Mouse (Mus musculus) kidney, adult 2 months (tissue): ENCODE measurements at regions not wholly inside any gene's neighbourhood (a gene's known extent, or its start where the extent isn't known, plus 50 kb on each side); places are given as distances from the start of the nearest gene placed in this dataset.

Experiments used
- DNase-seq: peaks from one replicate; pipeline ENCODE4 v3.0.0; 2021
- H3K27ac ChIP-seq: fragments of 200-500 bp; 2 replicates; pipeline ENCODE4 v1.5.1; 2012; ENCODE audit warnings: low read depth, low read length, control low read depth, inconsistent platforms; ENCODE audit not compliant: insufficient read depth
- H3K27me3 ChIP-seq: fragments of 200-500 bp; replicated peaks from 2 replicates; pipeline ENCODE4 v1.6.1; 2012; ENCODE audit warnings: mild to moderate bottlenecking, moderate library complexity, low read length, inconsistent platforms; ENCODE audit not compliant: control insufficient read depth, insufficient read depth
- H3K36me3 ChIP-seq: fragments of 200-500 bp; 2 replicates; pipeline ENCODE4 v1.6.1; 2012; ENCODE audit warnings: mild to moderate bottlenecking, moderate library complexity, low read length, inconsistent platforms; ENCODE audit not compliant: control insufficient read depth, insufficient read depth
- H3K4me1 ChIP-seq: fragments of 200-500 bp; 2 replicates; pipeline ENCODE4 v1.6.1; 2011; ENCODE audit warnings: low read length; ENCODE audit not compliant: control insufficient read depth, insufficient read depth
- H3K4me3 ChIP-seq: fragments of 200-500 bp; 2 replicates; pipeline ENCODE4 v1.5.1; 2011; ENCODE audit warnings: mild to moderate bottlenecking, low read depth, low read length, control low read depth; ENCODE audit not compliant: insufficient read depth
- CTCF ChIP-seq: fragments of 200-500 bp; conservative IDR thresholded peaks from 2 replicates; pipeline ENCODE4 v1.5.1; 2011; ENCODE audit warnings: low read depth, mild to moderate bottlenecking, control low read depth, low read length, moderate library complexity, mixed read lengths; ENCODE audit not compliant: insufficient read depth, insufficient read length
- POLR2A ChIP-seq: fragments of 200-500 bp; IDR thresholded peaks from one replicate; pipeline ENCODE4 v1.6.1; 2011; ENCODE audit warnings: low read depth, low read length, control low read depth
- WGBS: fragments of 180-500 bp; shearing (Covaris S2); methylation state at CpG from one replicate; pipeline ENCODE4 v1.1.7; 2018; 5-methylcytosine and 5-hydroxymethylcytosine counted together

DNA sequence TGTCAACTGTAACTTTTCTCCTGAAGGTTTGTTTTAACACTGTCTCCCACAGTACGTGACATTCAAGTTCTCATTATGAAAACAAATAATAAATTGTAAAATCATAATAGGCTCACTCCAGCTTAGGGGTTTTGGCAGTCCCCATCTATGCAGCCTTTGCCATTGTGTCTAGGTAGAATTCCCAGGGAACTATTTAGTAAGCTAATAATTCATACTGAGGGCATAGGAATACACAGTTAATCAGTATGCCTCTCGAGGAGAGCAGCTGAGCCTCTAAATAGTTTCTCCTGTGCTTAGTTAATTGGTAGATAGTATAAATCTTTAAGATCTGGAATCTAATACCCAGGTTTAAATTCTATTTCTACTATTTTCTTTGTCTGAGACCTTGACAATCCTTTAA lies 191.7 kb downstream of the Tprg start:
- Histone ChIP-seq H3K36me3 (no peaks in the 10 kb centered on the region), H3K27ac (no peak overlapping the region), H3K4me3 (no peak overlapping the region), H3K4me1 (no peaks in the 10 kb centered on the region), H3K27me3 (no peaks in the 10 kb centered on the region)
- 48% methylated on average over 2 of the region's 2 CpGs for WGBS
- TF ChIP-seq POLR2A (no peak), CTCF (no peak)
- DNase-seq = no peak

DNA sequence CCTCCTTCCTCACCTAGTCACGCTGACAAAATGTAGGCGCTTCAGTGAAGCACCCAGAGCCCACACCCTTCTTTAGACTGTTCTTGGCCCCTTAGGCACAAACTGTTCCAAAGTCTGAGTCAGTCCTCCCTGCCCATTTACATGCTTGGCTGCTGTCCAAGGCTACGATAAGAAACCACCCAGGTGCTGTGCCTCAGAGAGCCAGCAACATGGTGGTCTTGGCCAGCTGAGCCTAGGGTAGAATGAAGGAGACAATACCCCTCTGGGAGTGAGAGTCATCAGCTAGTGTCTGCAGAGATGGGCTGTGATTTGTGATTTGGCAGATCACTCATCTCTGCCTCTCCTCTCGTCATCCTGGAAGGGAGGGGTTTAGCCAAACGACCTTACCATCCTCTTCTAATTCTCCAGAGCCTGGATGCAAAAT lies 197.2 kb downstream of the Tprg start:
- H3K36me3 ChIP-seq = no peaks in the 10 kb centered on the region
- TF ChIP-seq CTCF (no peak), POLR2A (no peak)
- no peak overlapping the region for H3K27ac ChIP-seq
- no peak overlapping the region for H3K4me3 ChIP-seq
- H3K27me3 ChIP-seq = no peaks in the 10 kb centered on the region
- no peaks in the 10 kb centered on the region for H3K4me1 ChIP-seq
- 50% methylated on average over 5 of the region's 5 CpGs for WGBS
- peak; percentile 9 for DNase-seq

GRCm38 (mm10) chr16:25485007-25485406 lies 198.4 kb downstream of the Tprg start:
- Histone ChIP-seq H3K27ac (no peak overlapping the region), H3K36me3 (no peaks in the 10 kb centered on the region), H3K4me1 (no peaks in the 10 kb centered on the region), H3K4me3 (no peak overlapping the region), H3K27me3 (no peaks in the 10 kb centered on the region)
- 89% methylated on average over 9 of the region's 9 CpGs for WGBS
- no peak for DNase-seq
- TF ChIP-seq POLR2A (no peak), CTCF (no peak)

DNA sequence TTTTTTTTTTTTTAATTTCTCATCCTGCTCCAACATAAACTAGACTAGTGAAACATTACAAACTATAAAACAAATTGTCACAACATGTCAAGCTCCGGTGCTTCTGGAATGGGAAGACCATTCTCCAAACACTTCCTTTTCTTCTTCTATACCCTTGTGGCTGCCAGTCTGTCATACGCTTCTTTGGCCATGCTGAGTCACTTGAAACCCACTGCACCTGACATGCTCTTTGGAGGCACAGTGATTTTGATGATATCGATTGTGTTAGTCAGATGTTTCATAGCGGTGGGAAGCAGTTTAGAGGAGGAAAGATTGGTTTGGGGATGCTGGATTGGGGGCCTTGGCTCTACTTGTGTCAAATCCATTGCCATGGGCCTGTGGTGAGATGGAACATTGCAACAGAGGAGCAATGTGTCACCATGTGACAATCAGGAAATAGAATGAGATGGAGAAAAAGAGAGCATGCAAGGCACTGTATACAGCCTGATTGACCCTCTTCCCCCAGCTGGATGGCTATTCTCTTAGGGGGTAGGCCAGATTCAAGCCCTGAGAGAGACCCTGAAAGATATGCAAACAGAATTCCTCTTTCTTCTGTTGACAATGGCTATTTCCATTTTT lies 197.0 kb upstream of the Trp63 start:
- no peaks in the 10 kb centered on the region for H3K4me1 ChIP-seq
- H3K4me3 ChIP-seq = no peak overlapping the region
- peak; percentile 1 for DNase-seq
- no peaks in the 10 kb centered on the region for H3K36me3 ChIP-seq
- no peak overlapping the region for H3K27ac ChIP-seq
- TF ChIP-seq CTCF (no peak), POLR2A (no peak)
- no peaks in the 10 kb centered on the region for H3K27me3 ChIP-seq
- 69% methylated on average over 4 of the region's 4 CpGs for WGBS

DNA sequence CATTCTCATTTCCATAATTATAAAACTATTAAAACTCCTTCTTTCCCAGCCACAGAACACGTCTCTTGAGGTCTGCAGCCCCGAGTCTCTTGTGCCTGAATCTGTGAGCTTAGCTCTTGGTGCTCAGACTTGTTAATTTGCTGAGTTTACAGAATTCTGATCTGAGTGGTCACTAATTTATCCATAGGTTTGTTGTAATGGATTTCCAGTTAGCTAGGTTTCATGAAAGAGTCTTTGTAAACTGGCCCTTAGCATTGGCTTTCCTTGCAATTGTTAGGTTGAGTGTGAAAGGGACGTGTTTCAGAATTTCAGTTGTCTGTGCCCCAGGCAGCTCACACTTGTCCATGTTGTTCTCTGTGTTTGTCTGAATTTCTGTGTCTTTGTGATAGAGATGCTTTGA lies 192.7 kb upstream of the Trp63 start:
- DNase-seq = no peak
- Histone ChIP-seq H3K27me3 (no peaks in the 10 kb centered on the region), H3K4me1 (no peaks in the 10 kb centered on the region), H3K27ac (no peak overlapping the region), H3K4me3 (no peak overlapping the region), H3K36me3 (no peaks in the 10 kb centered on the region)
- WGBS = 89% methylated on average over 3 of the region's 3 CpGs
- TF ChIP-seq POLR2A (no peak), CTCF (no peak)

- TF ChIP-seq POLR2A (no peak), CTCF (no peak)
These were observed 189.4 kb upstream of the Trp63 start for GRCm38 (mm10) chr16:25494153-25494552.

DNA sequence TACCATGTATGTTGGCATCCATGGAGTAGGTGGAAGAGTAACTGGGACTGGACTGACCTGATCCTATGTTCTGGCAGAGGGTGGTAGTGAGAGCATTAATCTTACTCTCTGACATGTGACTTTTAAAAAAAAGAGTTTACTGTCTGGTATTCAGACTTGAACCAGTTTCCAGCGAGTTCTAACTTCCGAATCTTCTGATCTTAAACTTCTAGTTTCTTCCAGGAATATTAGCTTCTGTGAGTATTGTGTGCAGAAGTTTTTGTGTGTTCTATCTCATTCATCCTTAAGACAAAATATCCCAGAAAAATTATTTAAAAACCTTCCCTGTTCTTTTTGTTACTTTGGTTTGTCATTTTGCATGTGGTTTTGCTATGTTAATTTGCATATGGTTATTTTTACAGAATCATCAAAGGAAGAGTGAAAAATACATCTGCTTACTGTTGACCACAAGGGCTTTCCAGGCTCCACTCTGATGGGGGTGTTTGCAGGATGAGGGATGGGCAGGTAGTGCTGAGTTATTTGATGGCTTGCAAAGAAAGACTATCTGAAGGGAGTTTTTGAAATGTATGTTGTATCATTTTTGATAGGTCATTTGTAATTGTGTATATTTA lies 187.9 kb upstream of the Trp63 start:
- no peaks in the 10 kb centered on the region for H3K36me3 ChIP-seq
- no peak overlapping the region for H3K27ac ChIP-seq
- no peak for DNase-seq
- TF ChIP-seq CTCF (no peak), POLR2A (no peak)
- no peaks in the 10 kb centered on the region for H3K4me1 ChIP-seq
- 91% methylated on average over 2 of the region's 2 CpGs for WGBS
- no peak overlapping the region for H3K4me3 ChIP-seq
- H3K27me3 ChIP-seq = no peaks in the 10 kb centered on the region

More at GRCm38 (mm10) chr16:25494153-25494552, 189.4 kb upstream of the Trp63 start:
- H3K4me1 ChIP-seq = no peaks in the 10 kb centered on the region
- WGBS = 85% methylated on average over 3 of the region's 3 CpGs
- H3K27ac ChIP-seq = no peak overlapping the region
- no peaks in the 10 kb centered on the region for H3K27me3 ChIP-seq
- H3K36me3 ChIP-seq = no peaks in the 10 kb centered on the region
- no peak overlapping the region for H3K4me3 ChIP-seq
- DNase-seq = no peak
